Mouse (Mus musculus): ENCODE measurements around the gene Nipal3.

GRCm38 (mm10) chr4:135463406-135463805, 31.4 kb downstream of the Nipal3 start:
- TF ChIP-seq CTCF (IDR thresholded peaks at IDR 0.05; ENCODE audit: low read depth, low read length) (no peak), POLR2A (IDR thresholded peaks at IDR 0.05; ENCODE audit: extremely low read depth, insufficient read depth, low read length) (no peak)
